Mouse (Mus musculus) megakaryocyte-erythroid progenitor cell, adult 5-6 weeks (primary cell): ENCODE results near the gene Ntng1. TPM values are rescaled to one million over a fixed set of nuclear protein-coding genes. Genes with fewer than 3 reads are reported as not detected.
A peak's percentile ranks its signal among the peaks of the same experiment; 100 is the strongest.

ENCODE experiments used
- ATAC-seq: replicated peaks from 2 replicates; pipeline ENCODE4 v1.8.0; 2016; ENCODE audit warnings: mild to moderate bottlenecking, inconsistent platforms; ENCODE audit not compliant: severe bottlenecking, poor library complexity, low FRiP score, low TSS enrichment
- total RNA-seq, 2 experiments: library from RNA; stranded (forward) in 1 of 2; stranded (reverse) in 1 of 2; fragments of 200-1000, 215-1000 nt in 1 of 2; fragments of >200 nt in 1 of 2; fragmentation: Nextera tagmentation in 1 of 2; gene quantifications; 2 replicates each; pipeline ENCODE4 v1.2.3; 2014 to 2017

The Ntng1 gene
- not detected in 2 replicates for total RNA-seq (2014; fragmentation: Nextera tagmentation)
- 0.19 TPM in 1 of 2 replicates, not detected in the other for total RNA-seq (2017)

DNA sequence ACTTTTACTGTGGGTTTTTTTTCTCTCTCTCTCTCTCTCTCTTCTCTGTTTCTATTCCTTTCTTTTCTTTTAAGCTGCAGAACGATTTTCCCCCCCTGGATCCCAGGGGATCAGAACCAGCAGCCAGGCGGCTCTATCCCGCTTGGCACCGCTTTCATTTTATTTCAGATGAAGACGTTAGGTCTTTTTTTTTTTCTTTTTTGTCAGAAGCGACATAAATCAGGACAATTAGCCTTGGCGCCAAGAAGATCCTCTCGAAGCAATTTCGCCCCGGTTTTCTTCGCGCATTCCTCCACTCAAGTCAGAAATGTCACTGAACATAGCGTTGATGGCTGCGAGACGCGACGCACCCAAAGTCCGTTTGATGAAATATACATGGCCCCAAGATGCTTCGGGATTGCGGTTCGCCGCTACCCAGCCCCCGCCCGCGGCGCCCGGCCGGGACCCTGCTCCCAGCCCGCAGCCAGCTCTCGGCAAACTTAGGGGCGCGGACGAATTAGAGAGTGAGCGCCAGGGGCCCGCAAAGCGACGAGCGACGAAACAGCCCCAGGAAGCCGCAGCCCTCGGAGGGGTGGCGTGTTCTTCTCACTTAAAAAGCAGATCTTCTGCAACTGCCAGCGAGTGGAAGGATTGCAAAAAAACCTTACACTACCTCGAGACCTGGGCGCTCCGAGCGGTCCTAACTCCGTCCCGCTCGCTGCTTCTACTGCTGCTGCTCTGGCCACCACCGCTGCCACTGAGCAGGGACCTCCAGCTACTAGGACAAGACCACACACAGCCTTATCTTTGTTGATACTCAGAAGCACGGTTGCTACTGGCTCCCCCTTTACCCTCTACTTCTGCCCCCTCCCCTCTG, at the start of gene Ntng1:
Gene Ntng1 (minus strand): TSS at position 806 of the 856 bp plus-strand sequence.
- peak; percentile 44; the same call in 1 of the 2 replicates for ATAC-seq

DNA sequence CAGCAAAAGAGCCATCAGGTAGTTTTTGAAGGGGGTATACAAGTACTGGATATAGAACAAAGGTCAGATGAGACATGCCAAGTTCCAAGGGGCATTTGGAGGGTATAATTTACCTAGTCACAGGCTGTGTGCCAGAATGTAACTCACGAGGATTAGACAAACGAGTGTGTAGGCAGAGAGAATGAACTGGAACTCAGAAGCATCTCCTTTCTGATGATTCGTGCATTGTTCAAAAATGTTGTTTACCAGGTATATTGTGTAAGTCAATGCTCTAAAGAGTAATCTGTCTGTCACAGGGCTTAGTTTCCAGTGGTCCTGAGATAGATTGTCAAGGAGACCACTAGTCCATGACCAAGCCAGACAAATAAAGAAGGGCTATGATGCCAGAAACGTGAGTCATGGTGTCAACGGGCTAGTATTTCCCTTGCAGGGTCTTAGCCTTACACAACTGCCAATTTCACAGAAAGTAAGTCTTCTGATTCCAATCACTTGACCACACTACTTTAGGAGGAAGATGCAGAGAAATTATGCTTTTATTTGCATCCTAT, 43.7 kb upstream of the Ntng1 start:
- no peak for ATAC-seq

DNA sequence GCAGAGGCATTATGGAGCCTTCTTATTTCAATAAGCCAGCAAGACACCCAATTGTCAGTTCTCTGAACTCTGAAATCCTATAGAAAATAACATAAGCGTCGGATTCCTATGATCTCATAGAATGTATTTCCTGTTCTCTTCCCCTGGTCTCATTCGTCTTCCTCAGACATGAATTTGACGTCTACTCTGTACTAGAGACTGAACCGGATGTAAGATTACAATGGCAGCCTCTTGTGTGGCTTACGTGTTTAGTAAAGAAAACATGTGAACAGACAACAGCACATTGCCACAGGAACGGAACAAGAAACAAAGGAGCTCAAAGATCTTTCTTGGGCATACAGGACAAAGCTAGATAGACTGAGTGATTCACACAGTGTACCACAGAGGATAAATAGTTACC, 5.3 kb upstream of the Ntng1 start:
- ATAC-seq: no peak

DNA sequence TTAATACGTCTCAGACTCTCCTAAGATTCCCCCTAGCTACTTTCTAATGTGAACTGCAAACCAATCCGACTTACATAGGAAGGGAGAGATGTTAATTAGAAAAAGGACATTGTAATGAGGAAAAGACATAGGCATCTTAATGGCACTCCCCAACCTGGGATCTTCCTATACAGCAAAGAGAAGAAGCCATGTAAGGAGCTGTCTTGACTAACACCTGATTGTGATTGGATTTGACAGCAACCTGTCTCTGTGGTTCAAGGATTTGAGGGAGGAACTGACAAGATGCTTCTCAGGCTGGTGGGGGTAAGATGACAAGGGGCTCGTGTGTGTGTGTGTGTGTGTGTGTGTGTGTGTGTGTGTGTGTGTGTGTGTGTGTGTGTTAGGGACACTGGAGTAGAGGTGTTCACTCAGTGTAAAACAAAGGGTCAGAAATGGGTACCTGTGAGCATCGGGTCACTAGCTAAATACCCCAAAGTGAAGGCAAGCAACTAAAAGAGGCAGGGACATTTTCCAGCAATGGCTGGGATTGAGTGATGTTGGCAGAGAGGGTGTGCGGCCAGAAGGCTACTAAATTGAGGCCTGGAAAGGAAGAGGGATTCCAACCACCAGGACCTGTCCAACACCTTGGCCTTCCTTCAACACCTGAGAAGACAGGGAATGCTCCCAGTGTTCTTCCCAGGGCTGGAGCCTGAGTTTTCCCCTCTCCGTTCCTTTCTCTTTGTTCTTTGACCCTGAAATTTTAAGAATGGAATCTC, 667 bp upstream of the Ntng1 start:
- ATAC-seq: no peak

DNA sequence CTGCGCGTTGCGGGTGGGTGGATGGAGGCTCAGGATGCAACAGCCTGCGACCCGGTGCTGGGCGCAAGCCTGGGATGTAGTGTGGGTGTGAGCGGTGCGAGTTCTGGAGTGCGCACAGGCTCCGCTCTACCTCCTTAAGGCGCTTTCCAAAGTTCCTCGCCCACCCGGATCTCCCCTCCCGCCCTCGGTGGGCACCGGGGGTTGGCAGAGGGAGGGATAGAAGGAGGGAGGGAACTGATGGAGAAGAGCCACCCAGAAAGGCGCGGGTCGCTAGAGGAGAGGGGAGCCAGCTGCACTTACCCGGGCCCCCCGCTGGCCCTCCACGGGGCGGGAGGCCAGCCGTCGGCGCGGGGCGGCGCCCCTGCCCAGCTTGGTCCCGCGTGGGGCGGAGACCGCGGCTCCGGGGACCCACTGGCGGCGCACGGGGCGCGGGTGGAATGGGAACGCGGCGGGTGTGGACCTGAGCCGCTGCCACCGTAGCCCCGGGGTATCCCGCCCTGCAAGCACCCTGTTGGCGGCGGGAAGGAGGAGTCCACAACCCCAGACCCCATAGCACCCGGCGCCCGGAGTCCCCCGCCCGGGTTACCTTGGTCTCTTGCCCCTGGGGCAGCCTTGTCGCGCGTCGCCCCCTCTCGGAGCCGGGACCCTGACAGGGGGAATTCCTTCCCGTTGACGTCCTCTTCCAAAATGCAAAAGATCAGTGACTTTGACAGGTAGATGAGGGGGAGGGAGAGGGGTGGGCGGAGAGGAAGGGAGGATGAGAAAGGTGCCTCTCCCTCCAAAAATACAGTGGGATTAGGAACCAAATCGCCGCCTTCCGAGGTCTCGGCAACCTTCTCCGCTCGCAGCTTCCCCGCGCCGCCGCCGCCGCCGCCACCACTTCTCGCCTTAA, 1.3 kb downstream of the Ntng1 start:
- no peak for ATAC-seq

DNA sequence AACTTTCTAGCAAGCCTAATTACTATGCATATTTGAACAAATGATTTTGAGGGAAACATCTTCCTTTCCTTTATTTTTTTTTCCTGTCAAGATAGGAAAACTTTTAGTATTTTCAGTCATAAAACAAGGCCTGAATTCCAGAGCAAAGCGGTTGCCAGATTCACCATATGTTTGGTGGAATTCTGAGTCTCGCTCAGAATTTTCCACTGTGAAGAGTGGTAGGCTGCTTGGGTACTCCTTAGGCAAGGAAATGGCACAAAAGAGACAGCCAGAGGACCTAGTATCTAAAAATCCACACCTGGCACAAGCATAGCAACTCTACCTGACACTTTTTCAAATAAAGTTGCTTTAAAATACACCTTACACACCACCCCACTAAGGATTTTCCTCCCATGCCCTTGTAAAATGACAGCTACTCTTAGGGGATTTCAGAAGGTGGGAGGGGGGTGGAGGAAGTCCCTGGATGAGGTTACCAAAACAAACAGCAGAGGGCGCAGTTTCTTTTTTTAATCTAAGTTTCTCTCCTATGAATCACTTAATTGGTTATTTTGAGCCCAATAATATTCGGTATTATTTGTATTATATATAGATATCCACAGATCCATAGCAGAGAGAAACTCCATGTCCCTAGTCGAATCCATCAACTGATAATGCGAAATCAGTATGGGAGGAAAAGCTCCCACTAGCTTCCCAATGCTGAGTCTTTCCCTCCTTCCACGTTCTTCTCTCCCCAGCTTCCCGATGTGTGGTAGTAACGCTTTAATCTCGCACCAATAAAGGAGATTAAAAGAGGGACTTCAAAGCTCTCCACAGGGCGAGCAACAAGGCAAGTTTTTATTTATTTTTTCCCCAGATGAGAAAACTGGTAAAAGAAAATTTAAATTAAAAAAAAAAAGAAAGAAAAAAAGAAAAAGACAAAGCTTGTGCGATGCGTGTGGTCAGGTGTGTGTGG, 2.2 kb downstream of the Ntng1 start:
- ATAC-seq: peak; percentile 63; the same call in 1 of the 2 replicates

DNA sequence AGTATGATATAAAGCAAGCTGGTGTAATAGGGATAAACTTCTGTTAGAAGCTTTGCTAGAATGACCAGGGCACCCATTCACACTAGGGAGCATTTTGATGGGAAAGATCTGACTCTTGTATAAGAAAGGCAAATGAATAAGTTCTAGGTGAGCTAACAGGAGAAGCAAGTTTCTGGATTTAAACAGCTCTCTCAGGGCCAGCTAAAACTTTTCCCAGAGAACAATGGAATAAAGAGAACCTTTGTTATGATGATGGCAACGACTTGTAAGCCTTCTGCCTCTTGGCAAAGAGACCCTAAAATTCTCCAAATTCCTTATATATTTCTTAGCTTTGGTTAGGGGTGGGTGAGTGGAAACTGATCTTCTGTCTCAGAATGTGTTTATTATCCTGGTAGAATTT, 7.7 kb downstream of the Ntng1 start:
- no peak for ATAC-seq

DNA sequence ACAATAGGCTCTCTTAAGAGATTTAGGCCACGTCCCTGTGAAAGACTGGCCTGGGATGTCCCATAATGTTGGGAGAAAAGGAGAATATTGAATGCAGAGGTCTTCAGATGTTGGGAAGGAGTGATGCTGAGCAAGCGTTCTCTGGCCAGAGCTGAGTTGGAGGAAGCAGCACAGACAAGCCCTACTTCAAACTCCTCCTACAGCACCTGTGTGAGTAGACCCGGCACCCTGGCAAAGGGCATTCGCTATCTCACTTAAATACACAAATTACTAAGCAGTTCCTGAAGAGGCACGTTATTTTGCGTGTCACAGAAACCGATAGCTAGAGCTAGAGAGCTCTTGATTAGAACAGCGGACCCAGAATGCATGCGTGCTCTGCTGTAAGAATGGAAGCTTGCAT, 10.7 kb downstream of the Ntng1 start:
- no peak for ATAC-seq

DNA sequence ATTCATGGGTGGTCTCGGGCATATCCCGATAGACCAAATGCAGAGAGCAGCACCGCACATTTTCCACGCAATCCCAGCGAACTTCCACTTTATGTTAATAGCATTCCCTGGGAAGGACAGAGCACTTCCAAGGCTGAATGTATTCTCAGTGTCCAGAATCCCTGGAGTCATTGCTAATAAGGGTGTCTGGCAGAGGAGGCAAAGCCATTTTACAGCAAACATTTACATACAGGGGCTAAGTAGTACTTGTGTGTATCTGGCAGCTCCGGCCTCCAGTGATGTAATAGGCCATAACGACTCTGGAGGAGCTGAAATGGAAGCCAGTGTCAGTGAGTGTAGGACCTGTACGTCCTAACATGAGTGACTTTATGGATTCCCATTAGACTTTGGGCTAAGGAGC, 11.5 kb downstream of the Ntng1 start:
- ATAC-seq: no peak

DNA sequence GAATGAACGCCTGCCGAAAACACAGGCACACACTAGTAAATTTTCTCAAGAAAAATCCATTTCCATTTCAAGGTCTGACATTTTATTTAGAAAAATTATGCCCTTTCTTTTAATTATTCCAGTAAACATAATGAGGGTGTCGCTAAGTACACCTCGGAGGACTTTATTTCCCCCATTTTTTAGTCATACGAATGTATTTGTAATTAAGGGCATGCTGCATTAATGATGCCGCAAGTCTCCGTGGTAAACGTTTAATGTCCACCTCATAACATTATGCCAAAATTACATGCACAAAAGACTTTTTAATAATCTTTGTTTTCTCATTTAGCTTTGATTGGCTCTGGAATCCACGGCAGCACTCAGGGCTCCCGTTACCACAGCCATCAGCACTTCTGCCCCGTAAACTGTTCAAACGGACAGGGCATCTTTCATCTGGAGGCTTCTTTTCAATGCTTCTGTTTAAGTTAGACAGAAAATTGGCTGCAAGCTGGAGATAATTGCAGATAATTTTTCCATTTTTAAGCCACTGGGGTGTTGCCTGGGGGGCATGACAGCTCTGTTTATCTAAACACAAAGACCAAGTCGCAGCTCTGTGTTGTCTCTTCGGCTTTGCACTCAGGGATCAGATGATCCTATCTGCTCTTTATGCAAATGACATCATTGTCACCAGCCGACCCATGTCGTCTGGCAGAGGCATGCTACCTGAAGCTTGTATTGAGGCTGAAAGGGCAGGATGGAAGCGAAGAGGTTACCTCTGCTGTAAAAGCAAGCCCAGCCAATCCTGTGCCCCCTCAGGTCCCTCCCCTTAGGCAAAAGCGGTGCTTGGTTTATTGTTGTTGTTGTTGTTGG, 12.5 kb downstream of the Ntng1 start:
- no peak for ATAC-seq

DNA sequence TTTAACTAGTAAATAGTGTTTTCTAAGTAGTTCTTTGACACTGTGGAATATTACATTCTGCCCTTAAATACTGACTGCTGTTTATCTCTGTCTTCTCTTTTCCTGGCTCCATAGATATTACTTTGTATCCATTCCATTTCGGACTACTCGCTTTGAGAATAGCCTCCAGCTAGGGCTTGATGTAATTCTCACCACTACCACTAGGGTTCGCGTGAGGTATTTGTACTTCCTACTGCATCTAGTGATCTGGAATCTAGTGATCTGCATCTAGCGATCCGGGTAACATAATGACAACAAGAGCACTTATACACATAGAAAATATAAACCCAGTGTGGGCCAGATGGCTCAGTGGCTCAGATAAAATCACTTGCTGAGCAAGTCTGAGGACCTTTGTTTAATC, 14.2 kb downstream of the Ntng1 start:
- ATAC-seq: no peak

DNA sequence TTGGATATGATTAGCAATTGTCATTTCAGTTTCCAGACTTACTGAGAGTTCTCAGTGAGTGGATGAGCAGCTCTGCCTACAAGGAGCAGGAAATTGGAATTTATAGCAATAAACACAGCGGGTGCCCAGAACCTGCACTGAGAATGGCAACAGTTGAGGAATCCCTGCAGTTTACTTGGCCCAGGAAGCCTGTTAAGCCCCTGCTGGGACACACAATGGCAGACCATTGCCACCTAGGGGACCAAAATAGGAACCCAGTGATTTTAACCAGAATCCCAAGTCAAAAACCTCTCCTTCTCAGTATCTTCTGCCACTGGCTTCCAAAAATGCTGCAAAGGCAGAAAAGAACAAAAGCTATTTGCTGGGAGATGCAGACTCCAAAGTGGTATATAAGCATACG, 37.8 kb downstream of the Ntng1 start:
- ATAC-seq: no peak

DNA sequence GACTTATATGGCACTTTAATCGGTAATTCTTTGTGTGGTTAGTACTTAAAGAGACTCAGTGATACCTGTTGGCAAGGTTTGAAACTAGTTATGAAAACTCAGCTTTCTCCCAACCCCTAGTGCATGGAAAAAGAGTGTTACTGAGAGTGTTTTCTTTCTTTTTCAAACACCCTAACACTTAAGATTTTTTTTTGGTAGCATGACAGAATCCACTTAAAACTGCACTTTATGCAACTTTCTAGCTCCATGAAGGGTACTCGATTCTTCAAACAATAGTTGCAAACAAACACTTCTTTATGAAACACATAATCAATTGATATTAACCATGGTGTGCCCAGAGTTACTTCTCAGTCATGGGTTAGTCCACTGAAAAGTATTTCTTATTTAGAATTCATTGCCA, 49.4 kb downstream of the Ntng1 start:
- ATAC-seq: no peak

DNA sequence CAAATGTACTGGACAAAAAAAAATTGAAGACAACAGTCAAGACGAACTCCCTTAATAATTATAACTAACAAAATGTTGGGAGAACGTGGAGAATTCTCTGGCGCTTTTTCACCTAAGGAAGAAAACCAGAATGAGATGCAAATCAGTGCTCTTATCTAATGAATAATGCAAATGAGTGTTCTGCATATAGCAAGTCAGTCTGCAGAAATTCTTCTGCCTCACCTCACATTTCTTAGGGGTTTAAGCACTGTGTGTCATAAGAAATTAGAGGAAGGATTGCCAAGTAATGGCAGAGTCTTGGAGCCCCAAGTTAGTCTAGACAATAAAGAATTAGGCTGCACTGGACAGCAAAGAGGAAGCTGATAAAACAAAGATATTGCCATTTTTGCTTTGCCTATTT, 49.8 kb downstream of the Ntng1 start:
- ATAC-seq: no peak

DNA sequence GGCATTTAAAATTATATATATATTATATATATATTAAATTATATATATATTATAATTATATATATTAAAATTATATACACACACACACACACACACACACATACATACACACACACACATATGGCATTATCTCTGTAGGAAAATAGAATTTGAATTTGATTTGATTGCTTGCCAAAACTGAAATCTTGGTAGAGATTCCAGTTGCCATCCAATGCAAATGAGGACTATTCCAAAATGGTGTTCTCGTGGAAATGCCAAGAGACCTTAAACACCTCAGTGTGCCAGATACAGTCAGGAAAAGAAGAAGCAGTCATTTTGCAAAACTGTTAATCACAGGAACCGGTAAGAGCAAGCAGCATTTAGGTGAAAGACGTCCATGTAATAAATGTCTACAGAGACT, 51.3 kb downstream of the Ntng1 start:
- ATAC-seq: no peak

DNA sequence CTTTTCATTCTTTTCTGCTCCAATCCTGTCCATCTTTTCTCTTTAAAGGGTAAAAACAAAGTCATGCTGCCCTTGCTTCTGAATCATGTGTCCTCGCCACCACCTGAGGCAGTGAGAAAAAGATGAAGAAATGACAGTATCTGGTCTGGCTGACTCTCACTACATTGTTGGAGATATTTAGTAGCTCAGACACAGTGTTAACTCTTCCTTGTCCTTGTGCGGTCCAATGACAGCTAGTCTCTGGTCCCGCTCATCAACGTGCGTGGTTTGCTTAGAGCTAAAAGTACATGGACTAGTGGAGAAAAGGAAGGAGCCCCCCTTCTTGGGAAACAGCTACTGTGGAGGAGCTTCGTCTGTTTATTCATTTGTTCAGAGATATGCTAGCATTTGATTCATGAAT, 56.6 kb downstream of the Ntng1 start:
- ATAC-seq: no peak

DNA sequence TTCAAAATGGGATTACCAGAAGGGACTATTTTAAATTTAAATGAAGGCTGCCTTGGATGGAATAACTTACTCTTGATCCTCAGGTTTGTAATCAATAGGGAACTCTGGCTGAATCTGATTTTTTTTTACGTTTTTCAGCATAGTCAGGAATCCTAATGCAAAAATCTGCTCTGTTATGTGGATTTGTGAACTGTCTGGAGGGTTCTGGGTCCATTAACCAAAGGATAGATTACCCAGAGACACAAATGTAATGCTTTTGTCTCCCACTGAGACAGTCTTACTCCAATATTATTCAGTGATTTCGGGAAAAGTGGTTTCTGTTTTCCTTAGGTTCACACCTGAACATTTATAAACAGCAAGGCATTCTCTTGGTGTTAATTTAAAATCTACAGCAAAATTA, 58.5 kb downstream of the Ntng1 start:
- no peak for ATAC-seq
